Mouse (Mus musculus) lung, postnatal 0 days (tissue): ENCODE measurements at regions not wholly inside any gene's neighbourhood (a gene's known extent, or its start where the extent isn't known, plus 50 kb on each side); places are given as distances from the start of the nearest gene placed in this dataset.

Experiments
- CTCF ChIP-seq: IDR thresholded peaks from 2 replicates; pipeline ENCODE4 v1.5.1; 2016; ENCODE audit warnings: antibody characterized with exemption, mild to moderate bottlenecking
- EP300 ChIP-seq: IDR thresholded peaks from 2 replicates; pipeline ENCODE4 v1.6.1; 2016; ENCODE audit warnings: antibody characterized with exemption, mild to moderate bottlenecking, control low read depth

- TF ChIP-seq CTCF (no peak), EP300 (no peak)
Observed at GRCm38 (mm10) chr16:79350127-79350526, 259.2 kb upstream of the Tmprss15 start.
